Mouse (Mus musculus): ENCODE data around the gene Lcn12.

- TF ChIP-seq CTCF (IDR thresholded peaks at IDR 0.05; ENCODE audit: borderline replicate concordance, extremely low read depth, insufficient read depth, insufficient read length): no peak
- TF ChIP-seq POLR2A (IDR thresholded peaks at IDR 0.05; ENCODE audit: borderline replicate concordance, extremely low read depth, insufficient read depth, insufficient read length, poor library complexity, severe bottlenecking): no peak
These were observed 36.5 kb downstream of the Lcn12 start for GRCm38 (mm10) chr2:25457022-25457896.

All from brain, embryonic 14.5 days (tissue).